Mouse (Mus musculus): ENCODE data around the gene Hist1h2an. TPM values are rescaled to one million over a fixed set of nuclear protein-coding genes. Genes with fewer than 3 reads are reported as not detected.
"Not testable (repeated sequence)": the region's sequence is repeated elsewhere in the genome, so short reads cannot be mapped to it uniquely, and the experiment has no call there.

Gene Hist1h2an
- polyA plus RNA-seq (2012; ENCODE audit: insufficient read depth, insufficient read length, missing spikeins): not detected in 2 replicates

DNA sequence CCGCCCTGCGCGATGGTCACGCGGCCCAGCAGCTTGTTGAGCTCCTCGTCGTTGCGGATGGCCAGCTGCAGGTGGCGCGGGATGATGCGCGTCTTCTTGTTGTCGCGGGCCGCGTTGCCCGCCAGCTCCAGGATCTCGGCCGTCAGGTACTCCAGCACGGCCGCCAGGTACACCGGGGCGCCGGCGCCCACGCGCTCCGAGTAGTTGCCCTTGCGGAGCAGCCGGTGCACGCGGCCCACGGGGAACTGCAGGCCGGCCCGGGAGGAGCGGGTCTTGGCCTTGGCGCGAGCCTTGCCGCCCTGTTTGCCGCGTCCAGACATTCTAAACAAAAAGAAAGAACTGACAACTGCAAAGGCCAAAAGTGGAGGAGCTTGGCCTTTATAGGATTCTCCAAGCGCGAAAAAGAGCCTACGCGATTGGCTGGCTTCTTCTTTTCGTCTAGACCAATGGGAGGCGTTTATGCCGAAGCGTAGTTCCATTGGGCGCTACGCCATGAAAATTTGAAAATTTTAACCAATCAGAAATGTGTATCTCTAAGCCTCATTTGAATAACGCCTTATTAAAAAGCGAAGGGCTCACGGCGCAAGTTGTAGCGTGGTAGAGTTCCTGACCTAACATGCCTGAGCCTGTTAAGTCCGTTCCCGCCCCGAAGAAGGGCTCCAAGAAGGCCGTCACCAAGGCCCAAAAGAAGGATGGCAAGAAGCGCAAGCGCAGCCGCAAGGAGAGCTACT is at the start of gene Hist1h2an, which contains the start of gene Hist1h2bp:
Gene Hist1h2an, minus strand, starts transcription at position 320 of the 731 bp plus-strand sequence.
Gene Hist1h2bp, plus strand, starts transcription at position 563 of the 731 bp plus-strand sequence.
- H3K27ac ChIP-seq (ENCODE audit: insufficient read depth, low read depth, low read length): peak within 1 kb of the TSS; percentile 86

DNA sequence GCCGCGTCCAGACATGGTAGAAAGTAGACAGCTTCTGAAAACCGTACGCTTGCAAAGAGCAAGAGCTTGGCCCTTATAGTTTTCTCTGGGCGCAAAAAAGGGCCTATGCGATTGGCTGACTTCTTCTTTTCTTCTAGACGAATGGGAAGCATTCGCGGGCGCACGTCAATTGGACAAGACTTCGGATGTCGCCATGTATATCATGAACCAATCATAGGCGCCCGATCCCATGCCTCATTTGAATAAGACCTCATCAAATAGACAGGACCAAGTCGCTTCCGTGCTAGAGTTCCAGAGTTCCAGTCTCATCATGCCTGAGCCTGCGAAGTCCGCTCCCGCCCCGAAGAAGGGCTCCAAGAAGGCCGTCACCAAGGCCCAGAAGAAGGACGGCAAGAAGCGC is 46.4 kb upstream of the Hist1h2an start, which contains the start of the genes Hist1h2ap and Hist1h2br:
Gene Hist1h2ap, minus strand, starts transcription at position 47 of the 400 bp plus-strand sequence.
Gene Hist1h2br, plus strand, starts transcription at position 283 of the 400 bp plus-strand sequence.
- not testable (repeated sequence) for H3K4me1 ChIP-seq (ENCODE audit: control insufficient read depth, insufficient read depth, low read length); H3K4me3 ChIP-seq (ENCODE audit: insufficient read depth, low read length); H3K27ac ChIP-seq (ENCODE audit: insufficient read depth, low read depth, low read length)

More for the DNA sequence above, at the start of gene Hist1h2an, which contains the start of gene Hist1h2bp:
- Histone ChIP-seq H3K4me1 (ENCODE audit: control insufficient read depth, insufficient read depth, low read length) (peaks cover 23% of the 10 kb centered on the region), H3K4me3 (ENCODE audit: insufficient read depth, low read length) (peak within 1 kb of the TSS; percentile 58)

DNA sequence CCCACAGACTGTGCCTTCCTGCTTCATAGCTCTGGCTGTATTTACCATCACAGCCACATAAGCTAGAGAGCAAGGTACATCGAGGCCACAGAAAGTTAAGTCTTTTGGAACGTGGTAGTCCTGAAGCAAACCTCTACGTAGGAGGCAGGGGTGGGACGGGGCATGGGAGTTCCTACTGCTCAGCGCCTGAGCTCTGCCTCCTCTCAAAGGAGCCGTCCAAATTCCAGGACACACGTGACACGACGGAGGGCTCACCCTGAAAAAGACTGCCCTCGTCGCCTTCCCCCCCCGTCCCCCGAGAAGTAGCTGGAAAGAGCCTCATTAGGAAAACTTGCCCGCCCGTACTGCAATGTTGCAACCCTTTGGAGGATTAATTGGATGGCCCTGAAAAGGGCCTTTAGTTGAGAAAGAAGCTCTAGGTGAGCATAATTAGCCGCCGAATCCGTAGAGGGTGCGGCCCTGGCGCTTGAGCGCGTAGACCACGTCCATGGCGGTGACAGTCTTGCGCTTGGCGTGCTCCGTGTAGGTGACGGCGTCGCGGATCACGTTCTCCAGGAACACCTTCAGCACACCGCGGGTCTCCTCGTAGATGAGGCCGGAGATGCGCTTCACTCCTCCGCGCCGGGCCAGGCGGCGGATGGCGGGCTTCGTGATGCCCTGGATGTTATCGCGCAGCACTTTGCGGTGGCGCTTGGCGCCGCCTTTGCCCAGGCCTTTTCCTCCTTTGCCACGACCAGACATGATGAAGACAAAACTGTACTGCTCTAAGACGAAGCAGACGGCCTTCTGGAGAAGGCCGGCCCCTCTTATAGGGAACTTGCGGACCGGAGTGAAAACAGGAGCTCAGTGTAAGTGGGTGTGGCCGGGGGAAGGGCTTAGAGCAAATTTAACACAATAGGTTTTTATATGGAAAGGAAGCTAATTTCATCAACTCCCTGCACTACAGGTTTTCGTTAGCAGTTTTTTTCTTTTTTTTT is 44.7 kb upstream of the Hist1h2an start, which contains the start of gene Hist1h4n:
Gene Hist1h4n, minus strand, starts transcription at position 779 of the 977 bp plus-strand sequence.
- Histone ChIP-seq H3K4me3 (ENCODE audit: insufficient read depth, low read length) (peak within 1 kb of the TSS; percentile 28), H3K27ac (ENCODE audit: insufficient read depth, low read depth, low read length) (peak within 1 kb of the TSS; percentile 34; the same call in 1 of the 2 replicates)
- not testable (repeated sequence) for H3K4me1 ChIP-seq (ENCODE audit: control insufficient read depth, insufficient read depth, low read length)

DNA sequence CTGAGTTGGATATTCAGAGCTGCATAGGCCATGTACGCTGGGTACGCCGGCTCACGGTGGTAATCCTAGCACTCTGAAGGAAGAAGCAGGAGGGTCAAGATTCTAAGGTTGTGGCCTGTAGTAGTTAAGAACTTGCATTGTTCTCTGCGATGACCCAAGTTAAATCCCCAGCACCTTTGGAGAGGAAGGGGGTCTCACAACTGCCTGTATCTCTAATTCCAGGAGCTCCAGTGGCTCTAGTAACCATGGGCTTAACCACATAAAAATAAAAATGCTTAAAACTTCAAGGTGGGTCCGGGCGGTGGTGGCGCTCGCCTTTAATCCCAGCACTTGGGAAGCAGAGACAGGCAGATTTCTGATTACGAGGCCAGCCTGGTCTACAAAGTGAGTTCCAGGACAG is 43.3 kb upstream of the Hist1h2an start:
- TF ChIP-seq POLR2A (IDR thresholded peaks at IDR 0.05; ENCODE audit: borderline replicate concordance, low read depth, low read length) (no peak), CTCF (IDR thresholded peaks at IDR 0.05; ENCODE audit: low read depth, low read length) (no peak)
- no peak overlapping the region for H3K4me3 ChIP-seq (ENCODE audit: insufficient read depth, low read length)
- H3K4me1 ChIP-seq (ENCODE audit: control insufficient read depth, insufficient read depth, low read length): peaks cover 4% of the 10 kb centered on the region; the same call in 1 of the 2 replicates
- H3K27ac ChIP-seq (ENCODE audit: insufficient read depth, low read depth, low read length): no peak overlapping the region

DNA sequence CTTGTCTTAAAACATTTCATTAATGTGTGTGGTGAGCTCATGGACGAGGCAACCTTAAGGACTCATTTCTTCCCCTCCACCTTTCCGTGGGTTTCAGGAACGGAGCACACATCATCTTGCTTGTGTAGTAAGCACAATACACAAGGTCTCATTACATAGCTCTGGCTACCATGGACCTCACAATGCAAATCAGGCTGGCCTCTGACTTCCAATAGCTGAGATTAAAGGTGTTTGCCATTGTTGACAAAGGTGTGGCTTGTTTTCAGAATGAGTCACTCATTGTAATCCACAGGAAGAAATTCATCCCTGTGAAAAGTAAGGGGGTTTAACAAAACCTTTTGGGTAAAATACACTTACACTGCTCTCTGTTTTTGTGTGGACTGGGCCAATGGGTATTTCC is 41.5 kb upstream of the Hist1h2an start:
- H3K4me1 ChIP-seq (ENCODE audit: control insufficient read depth, insufficient read depth, low read length): peaks cover 9% of the 10 kb centered on the region
- TF ChIP-seq CTCF (IDR thresholded peaks at IDR 0.05; ENCODE audit: low read depth, low read length) (no peak), POLR2A (IDR thresholded peaks at IDR 0.05; ENCODE audit: borderline replicate concordance, low read depth, low read length) (no peak)
- no peak overlapping the region for H3K27ac ChIP-seq (ENCODE audit: insufficient read depth, low read depth, low read length)
- no peak overlapping the region for H3K4me3 ChIP-seq (ENCODE audit: insufficient read depth, low read length)

DNA sequence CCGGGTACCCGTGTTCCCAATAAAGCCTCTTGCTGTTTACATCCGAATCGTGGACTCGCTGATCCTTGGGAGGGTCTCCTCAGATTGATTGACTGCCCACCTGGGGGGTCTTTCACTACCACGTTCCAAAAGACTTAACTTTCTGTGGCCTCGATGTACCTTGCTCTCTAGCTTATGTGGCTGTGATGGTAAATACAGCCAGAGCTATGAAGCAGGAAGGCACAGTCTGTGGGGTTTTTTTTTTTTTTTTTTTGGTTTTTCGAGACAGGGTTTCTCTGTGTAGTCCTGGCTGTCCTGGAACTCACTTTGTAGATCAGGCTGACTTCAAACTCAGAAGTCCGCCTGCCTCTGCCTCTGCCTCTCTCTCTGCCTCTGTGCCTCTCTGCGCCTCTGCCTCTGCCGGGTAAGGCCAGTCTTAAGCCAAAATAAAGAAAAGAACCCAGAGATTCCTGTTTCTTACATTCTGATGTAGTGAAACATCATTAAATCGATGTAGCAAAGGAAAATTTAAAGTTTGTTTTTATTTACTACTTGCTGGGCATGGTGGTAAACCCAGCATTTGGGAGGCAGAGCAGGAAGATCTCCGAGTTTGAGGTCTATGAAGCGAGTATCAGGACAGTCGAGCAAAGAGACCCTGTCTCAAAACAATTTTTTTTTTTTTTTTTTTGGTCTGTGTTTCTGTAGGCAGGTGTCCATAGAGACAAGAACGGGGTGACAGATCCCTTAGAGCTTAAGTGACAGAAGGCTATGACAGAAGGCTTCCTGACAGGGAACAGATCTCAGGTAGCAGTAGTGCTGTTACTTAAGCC is 33.3 kb upstream of the Hist1h2an start:
- H3K4me3 ChIP-seq (ENCODE audit: insufficient read depth, low read length); H3K27ac ChIP-seq (ENCODE audit: insufficient read depth, low read depth, low read length): not testable (repeated sequence)
- peaks cover 10% of the 10 kb centered on the region for H3K4me1 ChIP-seq (ENCODE audit: control insufficient read depth, insufficient read depth, low read length)

DNA sequence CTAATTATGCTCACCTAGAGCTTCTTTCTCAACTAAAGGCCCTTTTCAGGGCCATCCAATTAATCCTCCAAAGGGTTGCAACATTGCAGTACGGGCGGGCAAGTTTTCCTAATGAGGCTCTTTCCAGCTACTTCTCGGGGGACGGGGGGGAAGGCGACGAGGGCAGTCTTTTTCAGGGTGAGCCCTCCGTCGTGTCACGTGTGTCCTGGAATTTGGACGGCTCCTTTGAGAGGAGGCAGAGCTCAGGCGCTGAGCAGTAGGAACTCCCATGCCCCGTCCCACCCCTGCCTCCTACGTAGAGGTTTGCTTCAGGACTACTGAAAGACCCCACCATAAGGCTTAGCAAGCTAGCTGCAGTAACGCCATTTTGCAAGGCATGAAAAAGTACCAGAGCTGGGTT is 25.1 kb upstream of the Hist1h2an start:
- H3K27ac ChIP-seq (ENCODE audit: insufficient read depth, low read depth, low read length): peak overlapping the region; percentile 53
- not testable (repeated sequence) for H3K4me1 ChIP-seq (ENCODE audit: control insufficient read depth, insufficient read depth, low read length)
- H3K4me3 ChIP-seq (ENCODE audit: insufficient read depth, low read length): peak overlapping the region; percentile 17

DNA sequence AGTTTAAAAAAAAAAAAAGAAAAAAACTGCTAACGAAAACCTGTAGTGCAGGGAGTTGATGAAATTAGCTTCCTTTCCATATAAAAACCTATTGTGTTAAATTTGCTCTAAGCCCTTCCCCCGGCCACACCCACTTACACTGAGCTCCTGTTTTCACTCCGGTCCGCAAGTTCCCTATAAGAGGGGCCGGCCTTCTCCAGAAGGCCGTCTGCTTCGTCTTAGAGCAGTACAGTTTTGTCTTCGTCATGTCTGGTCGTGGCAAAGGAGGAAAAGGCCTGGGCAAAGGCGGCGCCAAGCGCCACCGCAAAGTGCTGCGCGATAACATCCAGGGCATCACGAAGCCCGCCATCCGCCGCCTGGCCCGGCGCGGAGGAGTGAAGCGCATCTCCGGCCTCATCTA is 24.5 kb upstream of the Hist1h2an start, which contains the start of gene Hist1h4m:
Gene Hist1h4m, plus strand, starts transcription at position 208 of the 400 bp plus-strand sequence.
- Histone ChIP-seq H3K27ac (ENCODE audit: insufficient read depth, low read depth, low read length) (peak within 1 kb of the TSS; percentile 53), H3K4me3 (ENCODE audit: insufficient read depth, low read length) (peak within 1 kb of the TSS; percentile 17)
- H3K4me1 ChIP-seq (ENCODE audit: control insufficient read depth, insufficient read depth, low read length): not testable (repeated sequence)

DNA sequence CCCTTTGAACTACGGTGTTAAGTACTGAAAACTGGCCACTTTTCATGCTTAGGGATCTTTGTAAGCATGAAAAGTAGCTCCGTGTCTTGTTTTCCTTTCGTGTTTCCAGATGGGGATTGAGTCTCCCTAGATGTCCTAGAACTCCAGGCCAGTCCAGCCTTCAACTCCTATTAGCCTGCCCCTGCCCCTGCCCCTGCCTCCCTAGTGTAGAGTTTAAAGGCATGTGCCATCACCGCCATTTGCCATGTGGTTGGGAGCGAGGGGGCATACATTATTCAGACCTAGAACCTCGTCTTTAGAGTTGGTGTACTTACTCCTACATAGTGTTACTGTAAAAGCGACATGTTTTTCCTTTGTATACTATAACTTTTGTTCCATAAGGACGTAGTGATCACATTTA is 24.1 kb upstream of the Hist1h2an start:
- not testable (repeated sequence) for H3K4me3 ChIP-seq (ENCODE audit: insufficient read depth, low read length); H3K27ac ChIP-seq (ENCODE audit: insufficient read depth, low read depth, low read length); H3K4me1 ChIP-seq (ENCODE audit: control insufficient read depth, insufficient read depth, low read length)

DNA sequence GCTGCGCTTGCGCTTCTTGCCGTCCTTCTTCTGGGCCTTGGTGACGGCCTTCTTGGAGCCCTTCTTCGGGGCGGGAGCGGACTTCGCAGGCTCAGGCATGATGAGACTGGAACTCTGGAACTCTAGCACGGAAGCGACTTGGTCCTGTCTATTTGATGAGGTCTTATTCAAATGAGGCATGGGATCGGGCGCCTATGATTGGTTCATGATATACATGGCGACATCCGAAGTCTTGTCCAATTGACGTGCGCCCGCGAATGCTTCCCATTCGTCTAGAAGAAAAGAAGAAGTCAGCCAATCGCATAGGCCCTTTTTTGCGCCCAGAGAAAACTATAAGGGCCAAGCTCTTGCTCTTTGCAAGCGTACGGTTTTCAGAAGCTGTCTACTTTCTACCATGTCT is 23.1 kb upstream of the Hist1h2an start, which contains the start of the genes Hist1h2bq and Hist1h2ao:
Gene Hist1h2bq, minus strand, starts transcription at position 125 of the 400 bp plus-strand sequence.
Gene Hist1h2ao, plus strand, starts transcription at position 393 of the 400 bp plus-strand sequence.
- not testable (repeated sequence) for H3K4me3 ChIP-seq (ENCODE audit: insufficient read depth, low read length); H3K27ac ChIP-seq (ENCODE audit: insufficient read depth, low read depth, low read length); H3K4me1 ChIP-seq (ENCODE audit: control insufficient read depth, insufficient read depth, low read length)

DNA sequence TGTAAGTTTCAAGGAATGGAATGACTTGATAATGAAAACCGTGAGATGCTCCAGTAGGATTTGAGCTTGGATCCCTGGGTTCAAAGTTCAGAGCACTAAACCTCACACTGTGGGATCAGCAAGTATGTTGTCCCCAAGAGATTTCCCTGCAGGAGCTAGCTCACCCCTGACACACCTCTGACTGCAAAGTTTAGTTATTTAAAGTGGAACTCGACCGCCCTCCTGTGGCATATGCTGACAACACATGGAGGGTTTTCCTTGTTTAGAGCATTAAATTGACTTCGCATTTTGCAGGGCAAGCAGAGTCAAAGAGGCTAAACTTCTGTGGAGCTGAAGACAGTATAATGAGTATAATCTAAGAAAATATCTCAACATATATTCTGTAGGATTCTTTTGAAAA is 16.0 kb upstream of the Hist1h2an start:
- H3K4me3 ChIP-seq (ENCODE audit: insufficient read depth, low read length); H3K4me1 ChIP-seq (ENCODE audit: control insufficient read depth, insufficient read depth, low read length); H3K27ac ChIP-seq (ENCODE audit: insufficient read depth, low read depth, low read length): not testable (repeated sequence)

DNA sequence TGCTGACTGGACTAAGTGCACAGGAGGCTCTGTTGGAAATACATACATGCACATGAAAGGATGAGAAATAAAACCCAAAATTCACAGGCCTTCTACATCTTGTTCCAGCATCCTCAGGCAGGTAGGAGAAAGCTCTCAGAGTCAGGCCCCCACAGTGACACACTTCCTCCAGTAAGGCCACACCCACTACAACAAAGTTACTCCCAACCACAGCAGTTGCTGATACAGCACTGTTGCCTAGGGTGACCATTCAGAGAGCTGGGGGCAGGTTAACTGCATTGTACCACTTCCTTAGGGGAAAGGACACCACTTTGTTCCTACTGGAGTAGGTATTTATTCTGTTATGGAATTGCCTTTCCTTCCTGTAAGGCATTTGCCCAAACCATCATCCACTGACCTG is 10.1 kb upstream of the Hist1h2an start:
- H3K4me1 ChIP-seq (ENCODE audit: control insufficient read depth, insufficient read depth, low read length): not testable (repeated sequence)

More for the DNA sequence above, 10.1 kb upstream of the Hist1h2an start:
- not testable (repeated sequence) for H3K27ac ChIP-seq (ENCODE audit: insufficient read depth, low read depth, low read length); H3K4me3 ChIP-seq (ENCODE audit: insufficient read depth, low read length)

All from bone marrow macrophage, adult 2 months (primary cell).